Mouse (Mus musculus) embryonic fibroblast, embryonic 13.5 days (primary cell): ENCODE measurements around the gene Mmp21.

Experiments
- CTCF ChIP-seq: IDR thresholded peaks from 2 replicates; pipeline ENCODE4 v1.5.1; 2011; ENCODE audit warnings: mild to moderate bottlenecking, control low read depth, low read length, moderate library complexity, borderline replicate concordance; ENCODE audit not compliant: insufficient read depth
- POLR2A ChIP-seq: IDR thresholded peaks from 2 replicates; pipeline ENCODE4 v1.6.1; 2011; ENCODE audit warnings: low read depth, mild to moderate bottlenecking, control low read depth, low read length, moderate library complexity

DNA sequence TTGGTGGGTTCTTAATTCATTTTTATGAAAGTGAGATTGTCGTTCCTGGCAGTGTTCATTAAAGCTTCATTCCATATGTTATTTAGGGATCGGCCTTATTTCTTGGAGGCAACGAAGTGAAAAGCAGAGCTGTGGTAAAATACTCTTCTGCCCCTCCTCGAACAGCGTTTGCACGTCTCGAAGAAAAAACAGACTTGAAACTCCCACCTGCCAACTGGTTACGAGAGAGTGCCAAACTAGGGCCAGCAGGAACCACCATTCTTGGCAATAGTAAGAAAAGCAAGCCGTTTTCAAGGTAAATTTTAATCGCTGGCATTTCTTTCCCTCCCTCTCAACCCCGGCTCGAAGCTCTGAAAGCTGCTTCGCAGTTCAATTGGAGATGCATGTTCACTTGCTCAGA lies 41.0 kb downstream of the Mmp21 start:
- TF ChIP-seq CTCF, result no peak
- no peak for TF ChIP-seq POLR2A
